In genomic region chr2:106431141-106431540, GRCm38 (mm10) we compare ENCODE assay signal across 8 mouse cellular contexts.
A peak's percentile ranks its signal among the peaks of the same experiment; 100 is the strongest.
DNase-seq lines count a peak whose midpoint lies in the region; ATAC-seq and TF ChIP-seq lines count a peak whose summit lies in the region.

No protein-coding gene starts in this region.

- no peaks in the 10 kb centered on the region for H3K9me3 ChIP-seq in ES-Bruce4 (replicated peaks; ENCODE audit: control insufficient read depth, insufficient read depth, low read length, poor library complexity, severe bottlenecking)
- no peaks in the 10 kb centered on the region for H3K9me3 ChIP-seq in embryonic facial prominence, embryonic 15.5 days (replicated peaks)
- H3K9me3 ChIP-seq in heart, embryonic 15.5 days (replicated peaks) = no peaks in the 10 kb centered on the region
- no peaks in the 10 kb centered on the region for H3K9me3 ChIP-seq in liver, postnatal 0 days (ENCODE audit: low read length)

- H3K27me3 ChIP-seq in ES-Bruce4 (ENCODE audit: control insufficient read depth, insufficient read depth, low read length, poor library complexity, severe bottlenecking) = no peaks in the 10 kb centered on the region
- H3K27me3 ChIP-seq in embryonic facial prominence, embryonic 15.5 days = peaks cover 2% of the 10 kb centered on the region; the same call in 1 of the 2 replicates
- H3K27me3 ChIP-seq in heart, embryonic 15.5 days = no peaks in the 10 kb centered on the region
- no peaks in the 10 kb centered on the region for H3K27me3 ChIP-seq in liver, postnatal 0 days (ENCODE audit: insufficient read depth, low read length)

- H3K9ac ChIP-seq in ES-Bruce4 (ENCODE audit: low read depth, poor library complexity, severe bottlenecking) = no peak overlapping the region
- no peak overlapping the region for H3K9ac ChIP-seq in embryonic facial prominence, embryonic 15.5 days
- peak overlapping the region; percentile 25; the same call in 1 of the 2 replicates for H3K9ac ChIP-seq in heart, embryonic 15.5 days
- H3K9ac ChIP-seq in liver, postnatal 0 days (replicated peaks) = no peak overlapping the region

- WGBS in embryonic facial prominence, embryonic 15.5 days = 22% methylated on average over 8 of the region's 8 CpGs
- 16% methylated on average over 8 of the region's 8 CpGs for WGBS in heart, embryonic 15.5 days
- 37% methylated on average over 8 of the region's 8 CpGs for WGBS in liver, postnatal 0 days (ENCODE audit: insufficient replicate concordance)

- peak; percentile 68 for TF ChIP-seq CTCF in ES-Bruce4 (IDR thresholded peaks at IDR 0.05; ENCODE audit: low read depth, low read length)
- peak; percentile 81 for TF ChIP-seq CTCF in liver, postnatal 0 days (IDR thresholded peaks at IDR 0.05; ENCODE audit: low read depth)

- H3K4me1 ChIP-seq in ES-Bruce4 (ENCODE audit: control insufficient read depth, insufficient read depth, low read length) = no peaks in the 10 kb centered on the region
- peaks cover 13% of the 10 kb centered on the region; the same call in 1 of the 2 replicates for H3K4me1 ChIP-seq in embryonic facial prominence, embryonic 15.5 days
- peaks cover 7% of the 10 kb centered on the region for H3K4me1 ChIP-seq in heart, embryonic 15.5 days (replicated peaks)
- H3K4me1 ChIP-seq in liver, postnatal 0 days (ENCODE audit: insufficient read depth) = no peaks in the 10 kb centered on the region

- TF ChIP-seq POLR2A in ES-Bruce4 (IDR thresholded peaks at IDR 0.05; ENCODE audit: insufficient read depth, low read length) = no peak

- no peak overlapping the region for H3K4me3 ChIP-seq in ES-Bruce4 (ENCODE audit: low read depth, low read length)
- H3K4me3 ChIP-seq in embryonic facial prominence, embryonic 15.5 days (replicated peaks) = no peak overlapping the region
- peak overlapping the region; percentile 32 for H3K4me3 ChIP-seq in heart, embryonic 15.5 days
- H3K4me3 ChIP-seq in liver, postnatal 0 days (ENCODE audit: low read depth, low read length) = no peak overlapping the region

- no peak overlapping the region for H3K27ac ChIP-seq in ES-Bruce4 (ENCODE audit: insufficient read depth, low read length)
- no peak overlapping the region for H3K27ac ChIP-seq in embryonic facial prominence, embryonic 15.5 days (replicated peaks)
- no peak overlapping the region for H3K27ac ChIP-seq in heart, embryonic 15.5 days
- H3K27ac ChIP-seq in liver, postnatal 0 days (ENCODE audit: low read depth) = no peak overlapping the region

- no peak for TF ChIP-seq EP300 in ES-Bruce4 (IDR thresholded peaks at IDR 0.05; ENCODE audit: insufficient read depth, low read depth, low read length)
- TF ChIP-seq EP300 in liver, postnatal 0 days (IDR thresholded peaks at IDR 0.05; ENCODE audit: low read depth) = no peak

- DNase-seq in brain, adult 2 months (ENCODE audit: low read depth, low spot score) = peak; percentile 86
- DNase-seq in kidney, postnatal 14 days = peak; percentile 73
- DNase-seq in liver, postnatal 0 days = peak; percentile 30
- DNase-seq in ovary, postnatal 14 days (ENCODE audit: low spot score) = peak; percentile 55
- DNase-seq in spleen, adult 12 weeks (ENCODE audit: low spot score) = no peak

- no peaks in the 10 kb centered on the region for H3K36me3 ChIP-seq in ES-Bruce4 (ENCODE audit: control insufficient read depth, insufficient read depth, low read length, poor library complexity, severe bottlenecking)
- no peaks in the 10 kb centered on the region for H3K36me3 ChIP-seq in embryonic facial prominence, embryonic 15.5 days
- no peaks in the 10 kb centered on the region for H3K36me3 ChIP-seq in heart, embryonic 15.5 days
- H3K36me3 ChIP-seq in liver, postnatal 0 days (replicated peaks; ENCODE audit: insufficient read depth, low read length) = no peaks in the 10 kb centered on the region

- H3K4me2 ChIP-seq in embryonic facial prominence, embryonic 15.5 days (replicated peaks) = peak overlapping the region; percentile 39
- peak overlapping the region; percentile 64 for H3K4me2 ChIP-seq in heart, embryonic 15.5 days
- H3K4me2 ChIP-seq in liver, postnatal 0 days (ENCODE audit: low read depth, low read length) = no peak overlapping the region

- no peak for ATAC-seq in embryonic facial prominence, embryonic 15.5 days (ENCODE audit: insufficient number of reproducible peaks, low FRiP score, low TSS enrichment, low read depth)
- ATAC-seq in heart, embryonic 15.5 days (replicated peaks; ENCODE audit: insufficient number of reproducible peaks, insufficient read depth, low FRiP score, low read depth) = no peak
- ATAC-seq in liver, postnatal 0 days = no peak
